Mouse (Mus musculus): Measurements from ENCODE around the gene Nnmt. TPM values are rescaled to one million over a fixed set of nuclear protein-coding genes. Genes with fewer than 3 reads are reported as not detected.

The Nnmt gene
- 1.5 and 2.6 TPM in 2 replicates for polyA plus RNA-seq (2015; fragmentation: Nextera tagmentation; extraction: Ambion mirVana)

DNA sequence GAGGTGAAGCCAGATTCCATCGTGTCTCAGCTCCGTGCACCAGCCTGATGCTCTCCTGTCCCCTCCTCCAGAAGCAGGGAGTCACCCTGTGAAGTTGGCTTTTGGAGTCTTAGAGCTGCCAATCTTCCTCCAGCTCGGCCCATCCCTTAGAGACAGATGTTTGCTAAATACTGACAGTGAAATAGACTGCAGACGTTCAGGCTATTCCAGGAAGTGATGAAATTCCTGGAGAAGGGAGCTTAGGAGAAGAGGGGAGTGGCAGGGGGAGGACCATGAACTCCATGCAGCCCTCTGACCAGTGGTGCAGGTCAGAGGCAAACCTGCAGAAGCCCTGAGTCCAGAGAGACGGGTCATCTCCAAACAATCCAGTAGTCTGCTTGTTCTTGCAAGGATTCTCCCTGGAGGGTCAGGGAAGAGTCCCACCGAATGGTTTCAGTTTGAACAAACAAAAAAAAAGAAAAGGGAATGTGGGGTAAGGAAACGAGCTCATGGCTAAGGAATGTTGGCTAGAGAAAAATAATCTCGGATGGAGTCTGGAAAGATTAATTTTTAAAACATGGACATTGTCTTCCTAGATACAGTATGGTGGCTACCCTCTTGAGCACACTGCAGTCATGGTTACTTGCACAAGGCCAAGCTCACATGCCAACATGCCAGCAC is at the start of gene Nnmt:
Gene Nnmt (minus strand): TSS at position 215 of the 660 bp plus-strand sequence.
- Histone ChIP-seq H3K4me1 (ENCODE audit: insufficient read depth, low read depth, low read length) (no peaks in the 10 kb centered on the region), H3K4me3 (ENCODE audit: low read depth, low read length) (no peak within 1 kb of the TSS), H3K36me3 (ENCODE audit: insufficient read depth, low read length) (no peaks in the 10 kb centered on the region), H3K27ac (ENCODE audit: low read length) (no peak within 1 kb of the TSS), H3K27me3 (replicated peaks; ENCODE audit: insufficient read depth, low read length) (no peaks in the 10 kb centered on the region), H3K4me2 (replicated peaks; ENCODE audit: low read depth, low read length) (no peak within 1 kb of the TSS), H3K9me3 (ENCODE audit: low read length) (no peaks in the 10 kb centered on the region), H3K9ac (replicated peaks; ENCODE audit: low read depth) (no peak within 1 kb of the TSS)
- WGBS = 14% methylated on average over 8 of the region's 8 CpGs
- ATAC-seq (peak; percentile 9; the same call in 1 of the 2 replicates), DNase-seq (ENCODE audit: low spot score) (peak; percentile 36)
- TF ChIP-seq CTCF (IDR thresholded peaks at IDR 0.05) (no peak), EP300 (IDR thresholded peaks at IDR 0.05) (no peak)

DNA sequence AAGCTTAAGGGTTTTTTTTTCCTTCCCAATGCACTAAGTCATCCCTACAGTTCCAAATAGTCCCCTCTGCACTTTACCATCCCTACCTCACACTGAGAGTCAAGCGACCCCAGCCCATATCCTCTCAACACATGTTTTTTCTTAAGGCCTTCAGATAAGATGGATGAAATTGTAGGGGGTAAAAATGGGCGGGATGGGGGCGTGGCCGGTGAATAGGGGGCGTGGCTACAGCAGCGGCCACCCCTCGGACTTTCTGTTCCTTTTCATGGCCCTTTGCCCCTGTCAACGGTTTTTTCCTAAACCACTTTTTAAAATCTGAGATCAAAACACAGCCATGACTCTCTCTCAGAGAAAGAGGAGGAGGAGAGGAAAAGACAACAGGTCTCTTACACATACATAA is 49.8 kb upstream of the Nnmt start:
- no peak overlapping the region for H3K27ac ChIP-seq (ENCODE audit: low read length)
- no peak overlapping the region for H3K9ac ChIP-seq (replicated peaks; ENCODE audit: low read depth)
- no peaks in the 10 kb centered on the region for H3K27me3 ChIP-seq (replicated peaks; ENCODE audit: insufficient read depth, low read length)
- peaks cover 5% of the 10 kb centered on the region; the same call in 1 of the 2 replicates for H3K9me3 ChIP-seq (ENCODE audit: low read length)
- H3K4me2 ChIP-seq (replicated peaks; ENCODE audit: low read depth, low read length) = no peak overlapping the region
- H3K4me1 ChIP-seq (ENCODE audit: insufficient read depth, low read depth, low read length) = no peaks in the 10 kb centered on the region; the same call in 1 of the 2 replicates
- TF ChIP-seq EP300 (IDR thresholded peaks at IDR 0.05) (no peak), CTCF (IDR thresholded peaks at IDR 0.05) (no peak)
- 18% methylated on average over 8 of the region's 8 CpGs for WGBS
- H3K36me3 ChIP-seq (ENCODE audit: insufficient read depth, low read length) = peaks cover 22% of the 10 kb centered on the region
- H3K4me3 ChIP-seq (ENCODE audit: low read depth, low read length) = no peak overlapping the region
- ATAC-seq (no peak), DNase-seq (ENCODE audit: low spot score) (no peak)

DNA sequence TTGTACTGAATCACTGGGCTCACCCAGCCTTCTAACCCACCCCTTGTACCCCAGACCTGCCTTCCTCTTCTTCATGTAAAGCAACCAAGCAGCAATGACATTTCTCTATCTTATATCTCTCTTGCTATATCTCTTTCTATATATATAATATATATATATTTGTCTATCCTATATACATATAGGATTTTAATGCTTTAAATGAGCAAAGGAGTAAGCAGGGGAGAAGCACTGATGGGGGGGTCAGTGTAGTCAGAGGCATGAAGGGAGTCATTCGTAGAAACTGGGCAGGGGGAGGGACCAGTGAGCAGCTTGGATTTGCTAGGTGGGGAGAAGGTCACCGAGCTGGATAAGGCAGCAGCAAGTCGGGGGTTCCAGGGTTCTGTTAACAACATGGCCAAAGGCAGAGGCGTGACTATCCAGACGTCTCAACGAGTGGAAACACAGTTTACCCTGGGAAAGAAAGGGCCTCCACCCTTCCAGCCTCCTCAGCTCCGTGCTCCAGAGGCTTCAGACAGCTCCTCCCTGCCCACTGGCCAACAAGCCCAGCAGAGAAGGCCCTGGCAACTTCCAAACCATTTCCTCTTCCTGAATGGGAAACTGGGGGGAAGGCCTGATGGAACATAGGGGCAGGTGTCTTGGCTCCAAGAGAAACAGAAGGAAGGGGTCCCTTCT is 48.6 kb upstream of the Nnmt start:
- 35% methylated on average over 7 of the region's 7 CpGs for WGBS
- Histone ChIP-seq H3K9me3 (ENCODE audit: low read length) (no peaks in the 10 kb centered on the region), H3K4me1 (ENCODE audit: insufficient read depth, low read depth, low read length) (no peaks in the 10 kb centered on the region; the same call in none of the 2 replicates), H3K27me3 (replicated peaks; ENCODE audit: insufficient read depth, low read length) (no peaks in the 10 kb centered on the region), H3K4me3 (ENCODE audit: low read depth, low read length) (no peak overlapping the region), H3K36me3 (ENCODE audit: insufficient read depth, low read length) (peaks cover 14% of the 10 kb centered on the region; the same call in 1 of the 2 replicates), H3K27ac (ENCODE audit: low read length) (no peak overlapping the region), H3K4me2 (replicated peaks; ENCODE audit: low read depth, low read length) (no peak overlapping the region), H3K9ac (replicated peaks; ENCODE audit: low read depth) (no peak overlapping the region)
- no peak for TF ChIP-seq CTCF (IDR thresholded peaks at IDR 0.05)
- no peak for TF ChIP-seq EP300 (IDR thresholded peaks at IDR 0.05)
- ATAC-seq (no peak), DNase-seq (ENCODE audit: low spot score) (no peak)

DNA sequence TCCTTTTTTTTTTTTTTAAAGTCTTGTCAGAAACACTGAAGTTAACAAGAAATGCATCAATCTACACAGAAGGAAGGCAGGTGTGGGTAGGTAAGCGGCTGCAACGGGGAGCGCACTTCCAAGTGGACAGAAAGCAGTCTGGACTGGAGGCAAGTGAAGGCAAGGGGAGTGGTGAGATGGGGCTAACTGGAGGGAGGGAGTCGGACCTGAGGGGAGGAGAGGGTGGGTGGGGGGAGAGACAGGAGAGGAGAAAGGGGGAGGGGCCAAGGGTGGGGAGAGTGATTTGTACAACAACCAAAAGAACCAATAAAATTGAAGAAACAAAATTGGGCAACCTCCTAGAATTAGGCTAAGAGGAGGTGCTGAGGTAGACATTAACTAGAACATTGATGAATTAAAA is 47.1 kb upstream of the Nnmt start:
- WGBS = 66% methylated on average over 4 of the region's 4 CpGs
- TF ChIP-seq CTCF (IDR thresholded peaks at IDR 0.05) (no peak), EP300 (IDR thresholded peaks at IDR 0.05) (no peak)

DNA sequence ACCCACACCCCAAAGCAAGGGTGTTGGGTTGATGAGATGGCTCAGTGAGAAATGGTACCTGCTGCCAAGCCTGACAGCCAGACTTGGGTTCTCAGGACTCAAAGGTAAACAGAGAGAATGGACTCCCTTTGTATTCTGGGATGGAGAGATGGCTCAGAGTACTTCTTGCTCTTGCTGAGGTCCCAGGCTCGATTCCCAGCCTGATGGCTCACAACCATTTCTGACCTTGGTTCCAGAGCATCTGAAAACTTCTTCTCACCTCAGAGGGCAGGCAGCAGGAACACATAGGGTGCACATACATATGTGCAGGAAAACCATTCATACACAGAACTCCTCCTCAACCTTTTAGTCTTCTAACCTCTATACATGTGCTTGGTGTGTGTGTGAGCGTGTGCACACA is 45.9 kb upstream of the Nnmt start:
- Histone ChIP-seq H3K4me1 (ENCODE audit: insufficient read depth, low read depth, low read length) (peaks cover 16% of the 10 kb centered on the region), H3K36me3 (ENCODE audit: insufficient read depth, low read length) (no peaks in the 10 kb centered on the region), H3K4me3 (ENCODE audit: low read depth, low read length) (no peak overlapping the region), H3K4me2 (replicated peaks; ENCODE audit: low read depth, low read length) (no peak overlapping the region), H3K9ac (replicated peaks; ENCODE audit: low read depth) (no peak overlapping the region), H3K27ac (ENCODE audit: low read length) (no peak overlapping the region), H3K27me3 (replicated peaks; ENCODE audit: insufficient read depth, low read length) (no peaks in the 10 kb centered on the region), H3K9me3 (ENCODE audit: low read length) (no peaks in the 10 kb centered on the region)
- ATAC-seq (no peak), DNase-seq (ENCODE audit: low spot score) (no peak)
- 72% methylated on average over 2 of the region's 2 CpGs for WGBS
- TF ChIP-seq EP300 (IDR thresholded peaks at IDR 0.05) = no peak
- no peak for TF ChIP-seq CTCF (IDR thresholded peaks at IDR 0.05)

More for the DNA sequence above, 47.1 kb upstream of the Nnmt start:
- Histone ChIP-seq H3K4me2 (replicated peaks; ENCODE audit: low read depth, low read length) (no peak overlapping the region), H3K27me3 (replicated peaks; ENCODE audit: insufficient read depth, low read length) (no peaks in the 10 kb centered on the region), H3K9ac (replicated peaks; ENCODE audit: low read depth) (no peak overlapping the region), H3K4me1 (ENCODE audit: insufficient read depth, low read depth, low read length) (peaks cover 12% of the 10 kb centered on the region), H3K27ac (ENCODE audit: low read length) (no peak overlapping the region), H3K36me3 (ENCODE audit: insufficient read depth, low read length) (peaks cover 7% of the 10 kb centered on the region; the same call in 1 of the 2 replicates), H3K9me3 (ENCODE audit: low read length) (no peaks in the 10 kb centered on the region), H3K4me3 (ENCODE audit: low read depth, low read length) (no peak overlapping the region)
- no peak for DNase-seq (ENCODE audit: low spot score)
- no peak for ATAC-seq

DNA sequence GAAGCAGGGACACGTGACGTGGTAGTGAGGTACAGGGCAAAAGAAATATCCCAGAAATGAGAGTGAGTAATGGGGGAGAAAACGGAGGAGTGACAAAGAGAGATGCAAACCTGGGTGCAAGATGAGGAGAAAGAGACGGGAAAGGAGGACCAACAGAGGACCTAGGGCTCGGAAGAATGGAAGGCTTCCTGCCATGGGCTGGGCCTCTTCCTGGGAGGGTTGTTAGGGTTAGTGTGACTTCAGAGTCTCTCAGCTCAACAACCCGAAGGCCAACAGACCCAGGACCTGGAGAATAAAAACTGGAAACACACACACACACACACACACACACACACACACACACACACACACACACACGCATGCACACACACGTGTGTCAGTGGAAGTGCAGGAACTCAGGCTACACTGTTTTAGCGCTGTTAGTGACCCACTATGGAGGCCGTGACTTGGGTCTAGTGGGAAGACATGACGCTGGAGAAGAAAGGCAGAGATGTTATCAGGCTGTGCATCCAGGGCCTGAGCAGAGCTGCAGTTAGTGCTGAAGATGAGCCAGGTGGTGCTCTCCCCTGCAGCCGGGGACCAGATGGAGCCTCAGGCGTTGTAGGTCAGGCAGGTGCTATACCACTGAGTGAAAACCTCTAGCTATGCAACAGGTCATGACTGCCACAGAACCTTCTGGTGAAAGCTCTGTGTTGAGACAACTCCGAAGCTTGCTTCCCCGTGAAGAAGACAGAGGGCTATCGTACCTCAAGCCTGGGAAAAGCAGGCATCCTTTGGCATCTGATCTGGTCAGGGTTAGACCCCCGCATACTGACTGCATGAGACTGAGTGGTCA is 45.1 kb upstream of the Nnmt start:
- TF ChIP-seq CTCF (IDR thresholded peaks at IDR 0.05) = no peak
- TF ChIP-seq EP300 (IDR thresholded peaks at IDR 0.05) = no peak
- Histone ChIP-seq H3K4me1 (ENCODE audit: insufficient read depth, low read depth, low read length) (peaks cover 16% of the 10 kb centered on the region), H3K9ac (replicated peaks; ENCODE audit: low read depth) (no peak overlapping the region), H3K9me3 (ENCODE audit: low read length) (no peaks in the 10 kb centered on the region), H3K4me2 (replicated peaks; ENCODE audit: low read depth, low read length) (peak overlapping the region; percentile 66), H3K27ac (ENCODE audit: low read length) (peak overlapping the region; percentile 83), H3K4me3 (ENCODE audit: low read depth, low read length) (0 out of 2 replicates have a peak overlapping the region, but pooled peaks have one; percentile 41), H3K36me3 (ENCODE audit: insufficient read depth, low read length) (no peaks in the 10 kb centered on the region), H3K27me3 (replicated peaks; ENCODE audit: insufficient read depth, low read length) (no peaks in the 10 kb centered on the region)
- DNase-seq (ENCODE audit: low spot score) (no peak), ATAC-seq (peak; percentile 18; the same call in 1 of the 2 replicates)
- WGBS = 55% methylated on average over 17 of the region's 17 CpGs

All from lung, postnatal 0 days (tissue).